Mouse (Mus musculus): Measurements from ENCODE around the gene Tm4sf19.

GRCm38 (mm10) chr16:32363530-32363929 is 36.8 kb upstream of the Tm4sf19 start:
- TF ChIP-seq ZNF384 (IDR thresholded peaks at IDR 0.05; ENCODE audit: low read depth, low read length) (no peak), HCFC1 (IDR thresholded peaks at IDR 0.05; ENCODE audit: borderline replicate concordance, insufficient read depth, low read length) (no peak), MAFK (IDR thresholded peaks at IDR 0.05; ENCODE audit: insufficient read depth, low read depth, low read length) (peak; percentile 75)

All from ES-E14 (cell line).